Mouse (Mus musculus) common myeloid progenitor, adult 5-6 weeks (primary cell): Measurements from ENCODE around the gene Wdr13. TPM values are rescaled to one million over a fixed set of nuclear protein-coding genes. Genes with fewer than 3 reads are reported as not detected.
"Not testable (repeated sequence)": the region's sequence is repeated elsewhere in the genome, so short reads cannot be mapped to it uniquely, and the experiment has no call there.

Experiments
- ATAC-seq: replicated peaks from 2 replicates; pipeline ENCODE4 v1.8.0; 2016; ENCODE audit warnings: low read depth, mild to moderate bottlenecking, moderate TSS enrichment, inconsistent platforms; ENCODE audit not compliant: poor library complexity, severe bottlenecking
- total RNA-seq: library from RNA; stranded (forward); fragments of 200-1000, 187-1606 nt; gene quantifications from 2 replicates; pipeline ENCODE4 v1.2.3, GENCODE M21; 2017

Wdr13 gene
- total RNA-seq, 1 experiment from 2014 or later, result 25.8 TPM

GRCm38 (mm10) chrX:8117264-8117663 lies 15.4 kb downstream of the Wdr13 start:
- ATAC-seq, result no peak

- ATAC-seq, result 0 out of 2 replicates have a peak, but pooled peaks have one; percentile 47
Measured at GRCm38 (mm10) chrX:8115275-8115674, 17.4 kb downstream of the Wdr13 start.

GRCm38 (mm10) chrX:8105019-8105418 lies 27.7 kb downstream of the Wdr13 start:
- no peak for ATAC-seq

GRCm38 (mm10) chrX:8102213-8102668 lies 30.5 kb downstream of the Wdr13 start:
- peak; percentile 82 for ATAC-seq

- ATAC-seq, result no peak
Measured at GRCm38 (mm10) chrX:8101017-8101416, 31.7 kb downstream of the Wdr13 start.

- ATAC-seq, result no peak
Measured at GRCm38 (mm10) chrX:8099435-8099834, 33.3 kb downstream of the Wdr13 start.

- ATAC-seq, result peak; percentile 99
Measured at GRCm38 (mm10) chrX:8096787-8097242, 35.9 kb downstream of the Wdr13 start.

GRCm38 (mm10) chrX:8096068-8096786 lies 36.5 kb downstream of the Wdr13 start:
- peak; percentile 84 for ATAC-seq

- ATAC-seq, result no peak
Measured at GRCm38 (mm10) chrX:8095546-8095945, 37.1 kb downstream of the Wdr13 start.

GRCm38 (mm10) chrX:8090954-8091347 lies 41.7 kb downstream of the Wdr13 start:
- ATAC-seq, result not testable (repeated sequence)

GRCm38 (mm10) chrX:8090346-8090953 lies 42.2 kb downstream of the Wdr13 start, which contains the start of gene Was:
Was (minus strand) TSS chrX:8090498.
- peak; percentile 100 for ATAC-seq

GRCm38 (mm10) chrX:8089746-8090145 lies 42.9 kb downstream of the Wdr13 start:
- ATAC-seq, result peak; percentile 5; the same call in 1 of the 2 replicates

- ATAC-seq, result no peak
Measured at GRCm38 (mm10) chrX:8085611-8086010, 47.1 kb downstream of the Wdr13 start.

- ATAC-seq, result no peak
Measured at GRCm38 (mm10) chrX:8084771-8085259, 47.9 kb downstream of the Wdr13 start.

- no peak for ATAC-seq
Measured at GRCm38 (mm10) chrX:8075104-8075503, 57.6 kb downstream of the Wdr13 start.

GRCm38 (mm10) chrX:8074430-8075014 lies 58.2 kb downstream of the Wdr13 start, which contains the start of gene Suv39h1:
Suv39h1 (minus strand) TSS chrX:8074760.
- ATAC-seq, result peak; percentile 95

GRCm38 (mm10) chrX:8073881-8074429 lies 58.7 kb downstream of the Wdr13 start:
- peak; percentile 24; the same call in 1 of the 2 replicates for ATAC-seq
